Mouse (Mus musculus) layer of hippocampus, adult 6 months (tissue): ENCODE data around the gene 2810021J22Rik. TPM values are rescaled to one million over a fixed set of nuclear protein-coding genes. Genes with fewer than 3 reads are reported as not detected.

Experiments
- long read RNA-seq, 2 experiments: library from polyadenylated mRNA; unstranded; transcript quantifications; one replicate each; pipeline ENCODE4 v2.0.0; 2019 to 2020
- polyA plus RNA-seq: library from polyadenylated mRNA; unstranded; fragments of <200 nt; fragmentation: Nextera tagmentation; gene quantifications from 2 replicates; pipeline ENCODE4 v1.2.3, GENCODE M21; 2021

2810021J22Rik gene
- 3.4 and 4.0 TPM in 2 replicates for polyA plus RNA-seq
- long read RNA-seq, experiment 1, transcript 2810021J22Rik-201 (5 exons, 3,866 nt): major isoform, 6 of 8 reads
- long read RNA-seq, experiment 1, partial matches to known transcripts: 1 of 8 reads
- long read RNA-seq, experiment 1, other reads (novel, unspliced or antisense): 1 of 8 reads
- long read RNA-seq, experiment 2, transcript 2810021J22Rik-201 (5 exons, 3,866 nt): major isoform, 31 of 45 reads
- long read RNA-seq, experiment 2, partial matches to known transcripts: 4 of 45 reads
- long read RNA-seq, experiment 2, other reads (novel, unspliced or antisense): 10 of 45 reads

GRCm38 (mm10) chr11:58867039-58867953 is at the start of gene 2810021J22Rik:
TSS of gene 2810021J22Rik (plus strand) at chr11:58867216.

GRCm38 (mm10) chr11:58828937-58829336 is 38.1 kb upstream of the 2810021J22Rik start, which contains the start of gene Olfr312:
TSS of gene Olfr312 (plus strand) at chr11:58829237.

GRCm38 (mm10) chr11:58838951-58839350 is 28.1 kb upstream of the 2810021J22Rik start, which contains the start of gene Olfr311:
TSS of gene Olfr311 (plus strand) at chr11:58839251.

GRCm38 (mm10) chr11:58846919-58847461 is 20.0 kb upstream of the 2810021J22Rik start, which contains the start of gene Gm12258:
TSS of gene Gm12258 (plus strand) at chr11:58847158.

GRCm38 (mm10) chr11:58903511-58904409 is 36.7 kb downstream of the 2810021J22Rik start, which contains the start of gene Zfp39:
TSS of gene Zfp39 (minus strand) at chr11:58904225.

GRCm38 (mm10) chr11:58917745-58918366 is 50.8 kb downstream of the 2810021J22Rik start, which contains the start of gene Btnl10:
TSS of gene Btnl10 (plus strand) at chr11:58917908.

Other genes starting within 250 kb of the 2810021J22Rik start
- gene Olfr323, start 236.7 kb upstream of the 2810021J22Rik start, polyA plus RNA-seq: not detected in 2 replicates
- gene Trim58, start 226.8 kb upstream of the 2810021J22Rik start, polyA plus RNA-seq: not detected in 2 replicates
- not detected in 2 replicates for gene Olfr322, start 208.4 kb upstream of the 2810021J22Rik start, polyA plus RNA-seq
- gene Olfr320, start 186.1 kb upstream of the 2810021J22Rik start, polyA plus RNA-seq: not detected in 2 replicates
- gene Olfr319, start 168.1 kb upstream of the 2810021J22Rik start, polyA plus RNA-seq: not detected in 2 replicates
- gene Olfr318, start 143.2 kb upstream of the 2810021J22Rik start, polyA plus RNA-seq: not detected in 2 replicates
- 0.09 and 0.13 TPM in 2 replicates for gene Olfr317, start 128.0 kb upstream of the 2810021J22Rik start, polyA plus RNA-seq
- gene Olfr316, start 114.5 kb upstream of the 2810021J22Rik start, polyA plus RNA-seq: 0.67 and 0.89 TPM in 2 replicates
- gene Olfr315, start 94.0 kb upstream of the 2810021J22Rik start, polyA plus RNA-seq: not detected in 2 replicates
- gene Olfr314, start 84.3 kb upstream of the 2810021J22Rik start, polyA plus RNA-seq: not detected in 2 replicates
- gene Fam183b, start 65.3 kb upstream of the 2810021J22Rik start, polyA plus RNA-seq: 28.9 and 30.2 TPM in 2 replicates
- gene Olfr313, start 52.2 kb upstream of the 2810021J22Rik start, polyA plus RNA-seq: not detected in 2 replicates
- not detected in 2 replicates for gene Olfr312, start 38.0 kb upstream of the 2810021J22Rik start, polyA plus RNA-seq
- gene Olfr311, start 28.0 kb upstream of the 2810021J22Rik start, polyA plus RNA-seq: not detected in 2 replicates
- gene Gm12258, start 20.1 kb upstream of the 2810021J22Rik start, polyA plus RNA-seq: 3.5 and 3.9 TPM in 2 replicates
- gene Zfp39, start 37.0 kb downstream of the 2810021J22Rik start, polyA plus RNA-seq: 6.0 and 6.7 TPM in 2 replicates
- gene Btnl10, start 50.7 kb downstream of the 2810021J22Rik start, polyA plus RNA-seq: not detected in 2 replicates
- gene Rnf187, start 71.7 kb downstream of the 2810021J22Rik start, polyA plus RNA-seq: 359 and 481 TPM in 2 replicates
- 23.0 and 26.4 TPM in 2 replicates for gene Hist3h2ba, start 81.7 kb downstream of the 2810021J22Rik start, polyA plus RNA-seq
- 89.8 and 93.1 TPM in 2 replicates for gene Hist3h2a, start 87.5 kb downstream of the 2810021J22Rik start, polyA plus RNA-seq
- 4.6 and 5.0 TPM in 2 replicates for gene Trim17, start 87.5 kb downstream of the 2810021J22Rik start, polyA plus RNA-seq
- 10.9 and 12.4 TPM in 2 replicates for gene Trim11, start 110.9 kb downstream of the 2810021J22Rik start, polyA plus RNA-seq